Mouse (Mus musculus) kidney, postnatal 0 days (tissue): ENCODE measurements around the gene Dnlz. TPM values are rescaled to one million over a fixed set of nuclear protein-coding genes. Genes with fewer than 3 reads are reported as not detected.
A peak's percentile ranks its signal among the peaks of the same experiment; 100 is the strongest.

Experiments
- ATAC-seq: fragments of 200-750 bp; cut with Nextera tagmentation; replicated peaks from 2 replicates; pipeline ENCODE4 v1.8.0; 2017; ENCODE audit warnings: low read depth, moderate number of reproducible peaks, moderate TSS enrichment, moderate library complexity; ENCODE audit not compliant: low FRiP score
- DNase-seq: peaks from one replicate; pipeline ENCODE4 v3.0.0-alpha.2; 2016; ENCODE audit warnings: low spot score
- H3K27ac ChIP-seq: fragments of 300-500 bp; sonication (generic); 2 replicates; pipeline ENCODE4 v1.5.1; 2014; ENCODE audit warnings: mild to moderate bottlenecking
- H3K27me3 ChIP-seq: fragments of 300-500 bp; sonication (generic); 2 replicates; pipeline ENCODE4 v1.6.1; 2014; ENCODE audit warnings: low read length, mixed read lengths; ENCODE audit not compliant: insufficient read depth
- H3K36me3 ChIP-seq: fragments of 300-500 bp; sonication (generic); 2 replicates; pipeline ENCODE4 v1.6.1; 2014; ENCODE audit warnings: low read length, mixed read lengths; ENCODE audit not compliant: insufficient read depth
- H3K4me1 ChIP-seq: fragments of 300-500 bp; sonication (generic); replicated peaks from 2 replicates; pipeline ENCODE4 v1.6.1; 2014; ENCODE audit warnings: antibody characterized with exemption, low read length, mixed read lengths; ENCODE audit not compliant: insufficient read depth
- H3K4me2 ChIP-seq: fragments of 300-500 bp; sonication (generic); 2 replicates; pipeline ENCODE4 v1.6.1; 2014; ENCODE audit warnings: mild to moderate bottlenecking, low read length, moderate library complexity, mixed read lengths
- H3K4me3 ChIP-seq: fragments of 300-500 bp; sonication (generic); replicated peaks from 2 replicates; pipeline ENCODE4 v1.5.1; 2014; ENCODE audit warnings: low read depth, low read length
- H3K9ac ChIP-seq: fragments of 300-500 bp; sonication (generic); 2 replicates; pipeline ENCODE4 v1.6.1; 2014; ENCODE audit warnings: low read depth, low read length
- H3K9me3 ChIP-seq: fragments of 300-500 bp; sonication (generic); replicated peaks from 2 replicates; pipeline ENCODE4 v1.6.1; 2016; ENCODE audit warnings: low read length, inconsistent platforms, mixed read lengths
- CTCF ChIP-seq: IDR thresholded peaks from 2 replicates; pipeline ENCODE4 v1.5.1; 2016; ENCODE audit warnings: antibody characterized with exemption, low read depth, mild to moderate bottlenecking, moderate library complexity
- WGBS: fragments of 180-500 bp; shearing (Covaris S2); extraction: QIAGEN DNeasy Blood & Tissue Kit; methylation state at CpG from one replicate; pipeline ENCODE4 v1.1.7; 2014; 5-methylcytosine and 5-hydroxymethylcytosine counted together
- polyA plus RNA-seq: library from polyadenylated mRNA; unstranded; fragments of >200 nt; fragmentation: Nextera tagmentation; extraction: Ambion mirVana; gene quantifications from 2 replicates; pipeline ENCODE4 v1.2.1, GENCODE M21; 2015

Dnlz gene
- polyA plus RNA-seq, 1 experiment from 2014 or later: 25.8 TPM

DNA sequence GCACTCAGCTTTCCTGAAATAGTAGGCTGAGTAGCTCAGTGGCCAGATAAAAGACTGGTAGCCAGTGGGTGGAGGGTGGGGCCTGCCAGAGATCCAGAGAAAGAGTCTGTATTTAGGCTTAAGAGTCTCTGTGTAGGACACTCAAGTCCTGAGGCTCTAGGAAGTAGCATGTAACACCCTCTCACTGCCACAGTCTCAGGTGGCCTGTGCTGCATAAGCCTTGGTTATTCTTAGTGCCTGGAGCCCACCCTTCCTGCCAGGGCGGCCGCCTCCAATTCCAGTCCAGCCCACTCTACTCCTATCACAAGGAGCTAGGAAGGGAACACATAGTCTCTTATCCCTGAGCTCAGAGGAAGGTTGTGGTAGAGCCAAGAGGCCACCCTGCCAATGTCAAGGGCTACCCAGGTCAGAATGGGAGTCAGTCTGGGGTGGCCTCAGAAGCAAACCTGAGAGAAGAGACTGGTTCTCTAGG lies 10.4 kb downstream of the Dnlz start:
- Histone ChIP-seq H3K36me3 (peaks cover 33% of the 10 kb centered on the region; the same call in 1 of the 2 replicates), H3K4me1 (peaks cover 18% of the 10 kb centered on the region; the same call in 1 of the 2 replicates), H3K9me3 (no peaks in the 10 kb centered on the region), H3K4me2 (no peak overlapping the region), H3K27ac (peak overlapping the region; percentile 87), H3K9ac (no peak overlapping the region), H3K4me3 (no peak overlapping the region), H3K27me3 (no peaks in the 10 kb centered on the region)
- WGBS: 65% methylated on average over 2 of the region's 2 CpGs
- DNase-seq (peak; percentile 24), ATAC-seq (no peak; the same call in 1 of the 2 replicates)
- no peak for TF ChIP-seq CTCF

DNA sequence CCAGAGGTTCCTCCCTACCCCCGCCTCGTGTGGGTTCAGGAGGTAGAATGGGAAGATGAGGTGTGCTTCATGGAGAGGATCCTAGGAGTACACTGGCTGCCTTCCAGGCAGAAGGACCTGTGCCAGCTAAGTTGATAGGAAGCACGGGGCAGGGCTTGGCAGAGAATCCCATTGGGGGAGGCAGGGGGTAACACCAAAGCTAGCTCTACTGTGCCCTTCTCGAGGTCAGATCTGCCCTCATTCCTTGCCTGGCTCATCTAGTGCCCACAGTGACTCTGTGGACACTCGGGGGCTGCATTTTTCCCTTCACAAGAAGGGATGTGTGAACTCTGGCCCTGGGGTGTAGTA lies 12.7 kb downstream of the Dnlz start:
- DNase-seq (no peak), ATAC-seq (no peak)
- H3K27me3 ChIP-seq: no peaks in the 10 kb centered on the region
- H3K9ac ChIP-seq: no peak overlapping the region
- TF ChIP-seq CTCF: no peak
- no peak overlapping the region for H3K4me3 ChIP-seq
- WGBS: 86% methylated on average over 5 of the region's 5 CpGs
- peaks cover 18% of the 10 kb centered on the region; the same call in 1 of the 2 replicates for H3K4me1 ChIP-seq
- H3K4me2 ChIP-seq: no peak overlapping the region
- no peaks in the 10 kb centered on the region for H3K9me3 ChIP-seq
- no peak overlapping the region for H3K27ac ChIP-seq
- H3K36me3 ChIP-seq: peaks cover 17% of the 10 kb centered on the region; the same call in 1 of the 2 replicates

DNA sequence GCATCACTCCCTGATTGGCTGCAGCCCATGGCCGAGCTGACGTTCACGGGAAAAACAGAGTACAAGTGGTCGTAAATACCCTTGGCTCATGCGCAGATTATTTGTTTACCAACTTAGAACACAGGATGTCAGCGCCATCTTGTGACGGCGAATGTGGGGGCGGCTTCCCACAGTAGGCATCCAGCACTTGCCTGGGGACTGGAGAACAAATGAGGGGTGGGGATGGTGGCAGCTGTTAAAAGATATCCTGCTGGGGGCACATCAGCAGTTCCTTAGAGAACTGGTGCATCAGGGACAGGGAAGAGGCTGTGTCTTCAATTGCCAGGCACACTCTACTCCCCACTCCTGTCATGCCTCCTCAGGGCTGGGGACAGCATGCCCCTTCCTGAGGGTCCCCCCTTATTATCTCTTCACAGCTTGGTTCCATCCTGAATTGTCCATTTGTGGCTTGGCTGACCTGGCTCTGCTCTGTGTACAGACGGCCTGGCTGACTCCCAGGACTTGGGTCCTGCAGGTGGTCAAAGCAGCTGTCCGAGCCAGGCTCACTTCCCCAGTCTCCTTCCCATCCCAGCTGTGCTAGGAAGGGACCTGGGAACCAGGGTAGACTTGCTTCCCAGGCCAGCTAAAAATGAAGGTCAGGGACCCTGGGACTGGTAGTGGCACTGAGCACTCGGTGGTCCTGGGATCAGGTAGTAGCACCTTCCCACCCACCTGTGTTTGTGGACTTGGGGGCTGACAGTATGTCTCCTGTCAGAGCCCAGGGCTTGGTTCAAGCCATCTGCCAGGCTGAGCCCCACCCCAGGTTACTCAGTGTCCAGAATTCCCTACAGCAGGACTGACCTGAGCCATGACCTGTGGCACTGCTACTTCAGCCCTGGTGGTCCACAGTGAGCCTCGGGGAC lies 13.4 kb downstream of the Dnlz start:
- no peak overlapping the region for H3K27ac ChIP-seq
- H3K36me3 ChIP-seq: peaks cover 17% of the 10 kb centered on the region; the same call in 1 of the 2 replicates
- whole genome bisulfite sequencing: 87% methylated on average over 8 of the region's 13 CpGs
- H3K9ac ChIP-seq: no peak overlapping the region
- no peak overlapping the region for H3K4me3 ChIP-seq
- H3K4me2 ChIP-seq: no peak overlapping the region
- H3K27me3 ChIP-seq: no peaks in the 10 kb centered on the region
- DNase-seq (no peak), ATAC-seq (no peak)
- H3K9me3 ChIP-seq: no peaks in the 10 kb centered on the region
- TF ChIP-seq CTCF: no peak
- H3K4me1 ChIP-seq: peaks cover 18% of the 10 kb centered on the region; the same call in 1 of the 2 replicates

DNA sequence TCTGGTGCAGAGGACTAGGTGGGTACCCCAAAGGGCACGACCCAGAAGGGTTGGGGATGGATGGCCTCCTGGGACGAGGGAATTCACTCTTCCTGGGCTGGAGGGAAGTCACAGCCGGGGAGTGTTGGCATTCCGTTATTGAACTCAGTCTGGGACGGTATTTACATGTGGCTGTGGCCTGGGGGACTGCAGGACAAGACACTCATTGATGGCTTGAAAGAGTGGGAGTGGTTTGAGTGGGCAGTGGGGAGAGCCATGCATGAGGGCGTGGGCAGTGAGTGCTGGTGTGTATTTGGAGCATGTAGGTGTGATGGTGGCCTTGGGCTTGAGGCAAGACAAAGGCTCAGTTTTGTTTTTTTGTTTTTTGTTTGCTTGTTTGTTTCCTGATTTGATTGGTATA lies 21.2 kb downstream of the Dnlz start:
- DNase-seq (no peak), ATAC-seq (no peak)
- Histone ChIP-seq H3K9me3 (no peaks in the 10 kb centered on the region), H3K4me1 (no peaks in the 10 kb centered on the region), H3K27ac (peak overlapping the region; percentile 22; the same call in 1 of the 2 replicates), H3K9ac (no peak overlapping the region), H3K4me3 (no peak overlapping the region), H3K4me2 (no peak overlapping the region), H3K36me3 (peaks cover 37% of the 10 kb centered on the region), H3K27me3 (no peaks in the 10 kb centered on the region)
- 65% methylated on average over 6 of the region's 6 CpGs for WGBS
- TF ChIP-seq CTCF: no peak

DNA sequence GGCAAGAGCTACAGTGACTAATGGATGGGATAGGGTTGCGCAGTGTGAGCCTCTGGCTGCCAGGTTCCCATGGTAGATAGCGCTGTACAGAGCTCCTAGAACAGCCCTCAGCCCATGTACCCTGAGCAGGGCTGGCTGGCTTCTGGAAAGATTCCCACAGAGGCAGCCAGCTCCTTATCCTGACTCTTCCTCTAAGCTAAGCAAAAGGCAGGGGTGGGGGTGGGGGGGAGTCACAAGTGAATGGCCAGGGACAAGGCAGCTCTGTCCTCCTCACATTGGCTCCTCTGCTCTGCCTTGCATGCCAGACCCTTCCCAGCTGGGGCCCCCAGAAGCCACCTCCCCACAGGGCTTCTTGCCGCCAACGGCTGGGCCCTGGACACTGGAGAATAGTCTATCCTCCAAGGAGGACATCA lies 21.8 kb downstream of the Dnlz start:
- ATAC-seq (peak; percentile 27), DNase-seq (no peak)
- no peak for TF ChIP-seq CTCF
- Histone ChIP-seq H3K9ac (no peak overlapping the region), H3K27me3 (no peaks in the 10 kb centered on the region), H3K4me2 (no peak overlapping the region), H3K36me3 (peaks cover 41% of the 10 kb centered on the region), H3K4me1 (no peaks in the 10 kb centered on the region), H3K9me3 (no peaks in the 10 kb centered on the region), H3K4me3 (no peak overlapping the region), H3K27ac (peak overlapping the region; percentile 22; the same call in 1 of the 2 replicates)
- 70% methylated on average over 4 of the region's 4 CpGs for WGBS

DNA sequence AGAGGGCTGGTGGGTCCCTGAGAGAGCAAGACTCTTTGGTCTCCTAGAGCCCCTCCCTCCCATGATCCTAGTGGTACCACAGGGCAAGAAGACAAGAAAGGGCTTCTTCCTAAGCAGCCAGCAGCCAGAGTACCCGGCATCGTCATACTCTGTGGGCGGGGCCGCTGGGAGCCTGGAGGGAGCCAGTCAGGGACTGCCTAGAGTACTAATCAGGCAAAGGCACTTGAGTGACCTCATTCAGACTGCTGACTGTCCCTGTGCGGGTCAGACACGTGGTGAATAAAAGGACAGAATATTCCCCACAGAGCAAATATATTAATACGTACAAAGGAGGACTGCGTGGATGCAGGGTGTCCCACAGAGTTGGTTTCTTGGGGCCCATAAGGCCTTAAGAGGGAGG lies 22.5 kb downstream of the Dnlz start:
- ATAC-seq (no peak), DNase-seq (no peak)
- 0 out of 2 replicates have a peak overlapping the region, but pooled peaks have one; percentile 22 for H3K27ac ChIP-seq
- no peak overlapping the region for H3K4me3 ChIP-seq
- 60% methylated on average over 8 of the region's 8 CpGs for WGBS
- no peak for TF ChIP-seq CTCF
- no peaks in the 10 kb centered on the region for H3K4me1 ChIP-seq
- no peak overlapping the region for H3K4me2 ChIP-seq
- H3K9ac ChIP-seq: no peak overlapping the region
- H3K9me3 ChIP-seq: no peaks in the 10 kb centered on the region
- H3K36me3 ChIP-seq: peaks cover 48% of the 10 kb centered on the region
- H3K27me3 ChIP-seq: no peaks in the 10 kb centered on the region
